Mouse (Mus musculus) CH12.LX (cell line): Measurements from ENCODE around the gene Gm17364. TPM values are rescaled to one million over a fixed set of nuclear protein-coding genes. Genes with fewer than 3 reads are reported as not detected.

Experiments
- DNase-seq: peaks from one replicate; pipeline ENCODE4 v3.0.0-alpha.2; 2013; ENCODE audit errors: extremely low read depth
- H3K27ac ChIP-seq: 2 replicates; pipeline ENCODE4 v1.5.1; 2012; ENCODE audit warnings: low read depth, mild to moderate bottlenecking, control low read depth, moderate library complexity; ENCODE audit not compliant: insufficient read depth
- H3K27me3 ChIP-seq: replicated peaks from 2 replicates; pipeline ENCODE3; 2012; ENCODE audit warnings: inconsistent platforms
- H3K36me3 ChIP-seq, 2 experiments: replicated peaks in 1 of 2; 2 replicates each; pipeline versions ENCODE3 to v1.6.1; 2012; ENCODE audit warnings: inconsistent platforms in 1 of 2, low read length in 1 of 2, mild to moderate bottlenecking in 1 of 2, mixed read lengths in 1 of 2, moderate library complexity in 1 of 2; ENCODE audit not compliant: control insufficient read depth in 1 of 2, insufficient read depth in 1 of 2
- H3K4me1 ChIP-seq, 2 experiments: 2 replicates each; pipeline ENCODE4 v1.6.1; 2012; ENCODE audit warnings: inconsistent platforms in 1 of 2, moderate library complexity in 1 of 2; ENCODE audit not compliant: insufficient read depth in 2 of 2, control insufficient read depth in 1 of 2
- H3K4me2 ChIP-seq: 2 replicates; pipeline ENCODE4 v1.6.1; 2012; ENCODE audit warnings: low read depth, mild to moderate bottlenecking, control low read depth; ENCODE audit not compliant: poor library complexity, insufficient read depth, severe bottlenecking
- H3K4me3 ChIP-seq, 3 experiments: fragments of 150-350 bp in 1 of 3; sonication (generic) in 1 of 3; replicated peaks in 1 of 3; 2 replicates each; pipeline versions ENCODE3 to v1.5.1; 2011 to 2012; ENCODE audit warnings: low read depth in 2 of 3, low read length in 2 of 3, mild to moderate bottlenecking in 2 of 3, moderate library complexity in 2 of 3, control low read depth in 1 of 3, improper control_type of control experiment in 1 of 3, inconsistent platforms in 1 of 3, mixed read lengths in 1 of 3; ENCODE audit not compliant: poor library complexity in 1 of 3
- H3K79me2 ChIP-seq: replicated peaks from 2 replicates; pipeline ENCODE4 v1.6.1; 2012; ENCODE audit warnings: mild to moderate bottlenecking, moderate library complexity; ENCODE audit not compliant: control insufficient read depth, poor library complexity, insufficient read depth, severe bottlenecking; ENCODE audit errors: extremely low read depth
- H3K9ac ChIP-seq: 2 replicates; pipeline ENCODE4 v1.6.1; 2012; ENCODE audit warnings: low read depth, mild to moderate bottlenecking, control low read depth, moderate library complexity; ENCODE audit not compliant: insufficient read depth
- H3K9me3 ChIP-seq: replicated peaks from 2 replicates; pipeline ENCODE3; 2012; ENCODE audit warnings: low read length, inconsistent platforms, mixed read lengths
- BHLHE40 ChIP-seq: IDR thresholded peaks from 2 replicates; pipeline ENCODE4 v1.6.1; 2011; ENCODE audit warnings: mild to moderate bottlenecking, low read depth, low read length, improper control_type of control experiment
- CHD1 ChIP-seq: IDR thresholded peaks from 2 replicates; pipeline ENCODE4 v1.6.1; 2012; ENCODE audit warnings: low read depth, low read length, improper control_type of control experiment, inconsistent platforms
- CHD2 ChIP-seq: IDR thresholded peaks from 2 replicates; pipeline ENCODE4 v1.6.1; 2011; ENCODE audit warnings: low read length, improper control_type of control experiment
- CTCF ChIP-seq, 2 experiments: IDR thresholded peaks in 1 of 2; conservative IDR thresholded peaks in 1 of 2; 2 replicates each; pipeline ENCODE4 v1.5.1; 2011 to 2012; ENCODE audit warnings: low read depth in 2 of 2, low read length in 2 of 2, improper control_type of control experiment in 1 of 2, inconsistent platforms in 1 of 2, mild to moderate bottlenecking in 1 of 2, moderate library complexity in 1 of 2
- E2F4 ChIP-seq: IDR thresholded peaks from 2 replicates; pipeline ENCODE4 v1.6.1; 2011; ENCODE audit warnings: low read depth, low read length, improper control_type of control experiment; ENCODE audit not compliant: insufficient replicate concordance
- ELF1 ChIP-seq: IDR thresholded peaks from 2 replicates; pipeline ENCODE4 v1.6.1; 2014; ENCODE audit warnings: low read depth, mild to moderate bottlenecking, inconsistent platforms, low read length, improper control_type of control experiment
- ETS1 ChIP-seq: conservative IDR thresholded peaks from 2 replicates; pipeline ENCODE4 v1.6.1; 2012; ENCODE audit warnings: low read depth, mild to moderate bottlenecking, inconsistent platforms, low read length, improper control_type of control experiment, moderate library complexity
- HCFC1 ChIP-seq: IDR thresholded peaks from 2 replicates; pipeline ENCODE4 v1.6.1; 2012; ENCODE audit warnings: low read depth, mild to moderate bottlenecking, inconsistent platforms, low read length, improper control_type of control experiment
- IRF4 ChIP-seq: IDR thresholded peaks from 2 replicates; pipeline ENCODE4 v1.6.1; 2014; ENCODE audit warnings: low read depth, mild to moderate bottlenecking, inconsistent platforms, low read length, improper control_type of control experiment
- JUND ChIP-seq: conservative IDR thresholded peaks from 2 replicates; pipeline ENCODE4 v1.6.1; 2011; ENCODE audit warnings: low read depth, low read length, improper control_type of control experiment
- KAT2A ChIP-seq: IDR thresholded peaks from 2 replicates; pipeline ENCODE4 v1.6.1; 2012; ENCODE audit warnings: low read length, improper control_type of control experiment, inconsistent platforms; ENCODE audit not compliant: insufficient replicate concordance
- MAFK ChIP-seq: IDR thresholded peaks from 2 replicates; pipeline ENCODE4 v1.6.1; 2011; ENCODE audit warnings: low read length, improper control_type of control experiment; ENCODE audit not compliant: insufficient replicate concordance
- MAX ChIP-seq: IDR thresholded peaks from 2 replicates; pipeline ENCODE4 v1.6.1; 2011; ENCODE audit warnings: low read length, improper control_type of control experiment
- MEF2A ChIP-seq: IDR thresholded peaks from 2 replicates; pipeline ENCODE4 v1.6.1; 2014; ENCODE audit warnings: low read depth, mild to moderate bottlenecking, inconsistent platforms, low read length, improper control_type of control experiment, borderline replicate concordance
- MXI1 ChIP-seq: IDR thresholded peaks from 2 replicates; pipeline ENCODE4 v1.6.1; 2011; ENCODE audit warnings: mild to moderate bottlenecking, low read depth, low read length, improper control_type of control experiment
- NELFE ChIP-seq: IDR thresholded peaks from 2 replicates; pipeline ENCODE4 v1.6.1; 2011; ENCODE audit warnings: low read depth, low read length, improper control_type of control experiment
- NRF1 ChIP-seq: IDR thresholded peaks from 2 replicates; pipeline ENCODE4 v1.6.1; 2014; ENCODE audit warnings: low read depth, mild to moderate bottlenecking, inconsistent platforms, low read length, improper control_type of control experiment, moderate library complexity
- POLR2A ChIP-seq: IDR thresholded peaks from 2 replicates; pipeline ENCODE4 v1.6.1; 2011; ENCODE audit warnings: low read depth, mild to moderate bottlenecking, improper control_type of control experiment, low read length
- POLR2AphosphoS2 ChIP-seq: IDR thresholded peaks from 2 replicates; pipeline ENCODE4 v1.6.1; 2011; ENCODE audit warnings: low read depth, low read length, improper control_type of control experiment
- SIN3A ChIP-seq: IDR thresholded peaks from 2 replicates; pipeline ENCODE4 v1.6.1; 2012; ENCODE audit warnings: low read length, improper control_type of control experiment, inconsistent platforms
- TCF12 ChIP-seq: IDR thresholded peaks from 2 replicates; pipeline ENCODE4 v1.6.1; 2014; ENCODE audit warnings: low read depth, mild to moderate bottlenecking, inconsistent platforms, low read length, improper control_type of control experiment
- USF2 ChIP-seq: conservative IDR thresholded peaks from 2 replicates; pipeline ENCODE4 v1.6.1; 2011; ENCODE audit warnings: low read depth, low read length, improper control_type of control experiment
- ZC3H11A ChIP-seq: IDR thresholded peaks from 2 replicates; pipeline ENCODE4 v1.6.1; 2012; ENCODE audit warnings: low read depth, mild to moderate bottlenecking, inconsistent platforms, low read length, improper control_type of control experiment
- ZKSCAN1 ChIP-seq: IDR thresholded peaks from 2 replicates; pipeline ENCODE4 v1.6.1; 2012; ENCODE audit warnings: low read depth, inconsistent platforms, low read length, improper control_type of control experiment, borderline replicate concordance
- ZMIZ1 ChIP-seq: IDR thresholded peaks from 2 replicates; pipeline ENCODE4 v1.6.1; 2012; ENCODE audit warnings: low read depth, mild to moderate bottlenecking, inconsistent platforms, low read length, improper control_type of control experiment
- ZNF384 ChIP-seq: IDR thresholded peaks from 2 replicates; pipeline ENCODE4 v1.6.1; 2012; ENCODE audit warnings: low read depth, low read length, improper control_type of control experiment, inconsistent platforms
- dilution Hi-C: fragments of 300-500 bp; cut with MboI; formaldehyde crosslinking; loops from 2 replicates; pipeline ENCODE4 v1.14.3; 2020; ENCODE audit warnings: low sequenced_read_pairs; ENCODE audit not compliant: extremely low pct_unique_long_range_greater_than_20kb, extremely low pct_ligation_motif_present
- in situ Hi-C: fragments of 300-500 bp; cut with MboI; formaldehyde crosslinking; loops from 3 replicates; pipeline ENCODE4 v1.14.3; 2019; ENCODE audit warnings: low sequenced_read_pairs, low pct_ligation_motif_present, low pct_unique_long_range_greater_than_20kb, mixed read lengths
- polyA plus RNA-seq: library from polyadenylated mRNA; unstranded; fragments of >175 nt; gene quantifications from 2 replicates; pipeline ENCODE4 v1.2.1, GENCODE M21; 2012; ENCODE audit warnings: low read depth; ENCODE audit not compliant: insufficient read length
- total RNA-seq, 2 experiments: library from RNA; depleted of rRNA; stranded (reverse); fragments of 300-350 nt in 1 of 2; fragments of >200 nt in 1 of 2; gene quantifications; 2 replicates each; pipeline ENCODE4 v1.2.3; 2012 to 2014

Gm17364 gene
- total and polyA plus RNA-seq, 3 experiments = 17.3 TPM; not detected in 2

- Histone ChIP-seq H3K4me3 (peak overlapping the region; percentile 78 to 94 (median 90)), H3K27me3 (no peaks in the 10 kb centered on the region), H3K79me2 (no peaks in the 10 kb centered on the region; the same call in none of the 2 replicates), H3K36me3 (peaks cover 0 to 20% of the 10 kb centered on the region in 2 experiments), H3K27ac (peak overlapping the region; percentile 34; the same call in 1 of the 2 replicates), H3K9me3 (no peaks in the 10 kb centered on the region), H3K4me1 (peaks cover 3 to 20% of the 10 kb centered on the region in 2 experiments; a peak in 3 of 4 replicates), H3K4me2 (peak overlapping the region; percentile 80), H3K9ac (peak overlapping the region; percentile 76)
- TF ChIP-seq CHD2 = peak; percentile 27; the same call in 1 of the 2 replicates
- no peak for TF ChIP-seq NRF1
- no peak for TF ChIP-seq MAFK
- peak; percentile 85 for TF ChIP-seq ZNF384
- TF ChIP-seq MXI1 = peak; percentile 38
- TF ChIP-seq USF2 = no peak
- 0 out of 2 replicates have a peak, but pooled peaks have one; percentile 34 for TF ChIP-seq ELF1
- no peak for TF ChIP-seq TCF12
- no peak for TF ChIP-seq POLR2AphosphoS2
- TF ChIP-seq BHLHE40 = peak; percentile 70
- TF ChIP-seq SIN3A = peak; percentile 63
- TF ChIP-seq ZC3H11A = no peak
- TF ChIP-seq CHD1 = 0 out of 2 replicates have a peak, but pooled peaks have one; percentile 26
- TF ChIP-seq MAX = peak; percentile 49; the same call in 1 of the 2 replicates
- no peak for TF ChIP-seq POLR2A
- dilution Hi-C loops (no loop called here), in situ Hi-C loops (no loop called here)
- DNase-seq = no peak
Measured at GRCm38 (mm10) chr13:41250318-41250981, 23.3 kb downstream of the Gm17364 start.

GRCm38 (mm10) chr13:41249538-41250317 lies 24.0 kb downstream of the Gm17364 start, which contains the start of gene Smim13:
Gene Smim13 (plus strand): TSS chr13:41249844.
- H3K36me3 ChIP-seq = peaks cover 0 to 14% of the 10 kb centered on the region in 2 experiments
- H3K4me3 ChIP-seq = peak within 1 kb of the TSS; percentile 78 to 94 (median 90)
- H3K79me2 ChIP-seq = no peaks in the 10 kb centered on the region; the same call in none of the 2 replicates
- dilution Hi-C loops = no loop called here
- in situ Hi-C loops = loop anchor here (25.0 kb wide), 1 partner anchor 237 kb away; the partner anchor contains the start of genes Pak1ip1 and Tmem14c
- peak within 1 kb of the TSS; percentile 83 for H3K4me2 ChIP-seq
- peak within 1 kb of the TSS; percentile 67 for H3K27ac ChIP-seq
- no peaks in the 10 kb centered on the region for H3K27me3 ChIP-seq
- H3K9ac ChIP-seq = peak within 1 kb of the TSS; percentile 76
- peak; percentile 97 for DNase-seq
- H3K9me3 ChIP-seq = no peaks in the 10 kb centered on the region
- H3K4me1 ChIP-seq = peaks cover 3 to 21% of the 10 kb centered on the region in 2 experiments; a peak in 3 of 4 replicates
- TF ChIP-seq MAX (no peak), ZKSCAN1 (no peak), ETS1 (no peak), USF2 (no peak), E2F4 (no peak), POLR2AphosphoS2 (no peak), NELFE (peak; percentile 45; the same call in 1 of the 2 replicates), SIN3A (peak; percentile 43; the same call in 1 of the 2 replicates), HCFC1 (peak; percentile 97), MAFK (no peak), CHD2 (0 out of 2 replicates have a peak, but pooled peaks have one; percentile 46), JUND (no peak), KAT2A (peak; percentile 93; the same call in 1 of the 2 replicates), ELF1 (peak; percentile 56), ZMIZ1 (no peak), IRF4 (no peak), CTCF (conservative IDR thresholded peaks at IDR 0.05 in 1 of 2, IDR thresholded peaks at IDR 0.05 in 1 of 2; ENCODE audit: low read depth in 2 of 2, low read length in 2 of 2) (peak in 1 of 2 experiments; percentile 56; a peak in 2 of 4 replicates), NRF1 (peak; percentile 52), MEF2A (no peak; the same call in 1 of the 2 replicates), ZC3H11A (no peak), BHLHE40 (no peak), POLR2A (peak; percentile 54), CHD1 (no peak)
